Mouse (Mus musculus) G1E-ER4 (cell line): ENCODE data around the gene Thrb. TPM values are rescaled to one million over a fixed set of nuclear protein-coding genes. Genes with fewer than 3 reads are reported as not detected.

Source experiments
- GATA1 ChIP-seq: IDR thresholded peaks from one replicate; pipeline ENCODE4 v1.8.0; 2012; ENCODE audit warnings: low read length, inconsistent platforms
- polyA plus RNA-seq: library from polyadenylated mRNA; stranded (reverse); fragments of >175 nt; gene quantifications from 2 replicates; pipeline ENCODE4 v1.2.3, GENCODE M21; 2012

Gene Thrb
- polyA plus RNA-seq, 1 experiment, result 2.2 TPM

DNA sequence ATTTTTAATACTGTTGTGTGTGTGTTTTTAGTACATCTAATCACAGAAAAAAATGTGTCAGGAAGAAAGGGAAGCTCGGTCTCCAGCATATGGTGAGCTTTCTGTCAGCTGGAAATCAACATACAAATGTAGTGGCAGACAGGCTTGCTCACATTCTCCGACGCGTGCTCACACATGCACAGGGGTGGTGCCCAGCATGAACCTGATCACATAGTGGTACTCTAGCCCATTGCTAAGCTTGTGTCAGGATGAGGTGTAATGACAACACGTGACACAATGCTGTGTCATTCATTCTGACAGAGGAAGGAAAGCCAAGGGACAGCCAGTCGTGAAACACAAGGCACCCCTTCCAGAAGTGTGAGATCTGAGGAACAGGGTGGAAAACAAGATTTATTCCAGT lies 75.4 kb downstream of the Thrb start:
- TF ChIP-seq GATA1, result no peak

GRCm38 (mm10) chr14:17740903-17741302 lies 80.8 kb downstream of the Thrb start:
- no peak for TF ChIP-seq GATA1

GRCm38 (mm10) chr14:17742264-17742663 lies 82.2 kb downstream of the Thrb start:
- TF ChIP-seq GATA1, result no peak

DNA sequence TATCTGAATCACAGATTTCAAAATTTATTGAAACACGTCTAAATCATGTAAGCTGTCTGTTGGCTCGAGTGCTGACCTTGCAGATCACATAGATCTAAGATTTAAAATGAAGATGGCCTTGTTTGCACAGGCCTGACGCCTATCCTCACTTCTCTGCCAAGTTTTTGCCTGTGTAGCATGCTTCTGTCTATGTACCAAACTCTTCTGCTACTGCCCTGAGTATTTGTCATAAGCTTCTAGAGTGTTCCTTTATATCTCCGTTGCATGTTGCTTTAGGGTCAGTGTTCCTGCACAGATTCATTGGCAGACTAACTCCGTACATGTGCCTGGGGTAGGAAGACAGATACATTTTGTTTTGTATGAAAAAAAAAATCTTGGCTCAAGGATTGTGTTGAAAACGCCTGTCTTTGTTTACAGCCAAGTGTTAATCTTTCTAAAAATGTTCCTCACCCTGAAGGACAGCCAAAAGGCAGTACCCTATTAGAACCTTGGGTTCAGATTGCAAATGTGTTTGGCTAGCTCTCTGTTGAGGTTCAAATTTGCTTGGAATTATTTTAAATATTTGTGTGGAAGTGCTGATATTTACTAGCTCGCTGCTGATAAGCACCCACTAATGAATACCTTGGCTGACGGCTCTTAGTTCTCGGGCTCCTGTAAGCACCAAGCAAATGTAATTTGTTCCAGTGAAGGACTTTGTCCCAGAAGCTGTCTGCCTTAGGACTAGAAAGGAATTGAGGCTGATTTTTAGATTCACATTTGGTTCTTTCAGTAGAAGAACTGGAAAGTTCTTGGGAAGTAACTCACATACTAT lies 83.0 kb downstream of the Thrb start:
- TF ChIP-seq GATA1, result no peak

DNA sequence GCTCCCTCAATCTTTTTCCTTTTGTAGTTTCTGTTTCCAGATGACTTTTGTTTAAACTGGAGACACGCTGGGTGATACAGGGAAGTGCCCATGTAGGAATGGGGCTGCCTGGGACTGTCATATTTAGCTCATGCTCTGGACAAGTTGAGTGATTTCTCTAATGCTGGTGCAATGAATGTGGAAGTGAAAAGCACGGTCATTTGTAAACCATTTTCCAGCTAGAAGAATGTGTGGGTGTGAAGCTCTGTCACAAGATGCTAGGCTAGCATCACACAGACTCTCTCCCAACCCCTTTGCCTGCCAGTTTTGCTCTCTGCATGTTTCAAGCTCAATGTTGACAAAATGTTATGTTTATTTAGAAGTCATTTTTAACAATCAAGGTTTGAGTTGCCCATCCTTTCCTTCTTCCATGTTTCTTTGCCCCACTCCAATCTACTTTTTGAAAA lies 83.7 kb downstream of the Thrb start:
- TF ChIP-seq GATA1, result no peak

- TF ChIP-seq GATA1, result no peak
Observed at GRCm38 (mm10) chr14:17747922-17748321, 87.9 kb downstream of the Thrb start.

DNA sequence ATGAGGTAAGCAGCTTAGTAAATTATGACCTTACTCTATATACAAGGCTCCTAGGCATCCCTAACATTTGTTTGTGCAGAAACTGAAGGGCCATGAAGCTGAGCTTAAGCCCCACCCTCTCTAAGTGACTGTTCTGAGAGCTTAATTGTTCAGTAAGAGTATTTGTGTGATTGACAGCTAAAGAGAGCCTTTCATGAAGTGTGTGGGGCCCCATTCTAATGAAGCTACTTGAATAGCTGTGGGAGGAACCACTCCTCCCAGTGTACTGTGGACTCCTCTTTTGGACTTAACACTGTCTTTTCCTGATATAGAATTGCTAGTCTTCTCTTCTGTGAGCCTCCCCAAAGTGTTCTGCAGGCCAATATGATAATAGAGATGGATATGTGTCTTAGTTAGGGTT lies 88.9 kb downstream of the Thrb start:
- TF ChIP-seq GATA1, result no peak

- TF ChIP-seq GATA1, result no peak
Observed at GRCm38 (mm10) chr14:17751911-17752310, 91.8 kb downstream of the Thrb start.

DNA sequence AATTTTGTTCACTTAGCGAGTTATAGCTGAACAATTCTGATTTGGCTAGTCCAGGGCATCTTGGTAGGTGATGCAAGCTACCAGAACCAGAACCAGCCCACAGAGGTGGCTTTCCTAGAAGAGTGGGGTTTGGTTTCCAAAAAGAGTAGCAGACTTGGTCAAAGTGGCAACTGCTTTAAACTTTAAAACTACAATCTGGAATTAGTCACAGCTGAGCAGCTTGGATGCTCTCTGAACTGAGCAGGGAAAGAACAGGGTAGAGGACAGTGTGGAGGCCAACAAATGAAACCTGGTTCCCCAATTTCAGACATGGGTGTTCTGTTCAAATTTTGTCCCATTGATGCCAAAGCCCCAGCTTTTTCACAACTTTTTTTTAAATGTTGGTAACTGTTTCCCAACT lies 93.4 kb downstream of the Thrb start:
- TF ChIP-seq GATA1, result no peak

- TF ChIP-seq GATA1, result no peak
Observed at GRCm38 (mm10) chr14:17756732-17757131, 96.7 kb downstream of the Thrb start.

- TF ChIP-seq GATA1, result no peak
Observed at GRCm38 (mm10) chr14:17767987-17768386, 107.9 kb downstream of the Thrb start.

- TF ChIP-seq GATA1, result no peak
Observed at GRCm38 (mm10) chr14:17774404-17774803, 114.3 kb downstream of the Thrb start.

GRCm38 (mm10) chr14:17781921-17782320 lies 121.9 kb downstream of the Thrb start:
- no peak for TF ChIP-seq GATA1

- TF ChIP-seq GATA1, result no peak
Observed at GRCm38 (mm10) chr14:17784207-17784806, 124.2 kb downstream of the Thrb start.

DNA sequence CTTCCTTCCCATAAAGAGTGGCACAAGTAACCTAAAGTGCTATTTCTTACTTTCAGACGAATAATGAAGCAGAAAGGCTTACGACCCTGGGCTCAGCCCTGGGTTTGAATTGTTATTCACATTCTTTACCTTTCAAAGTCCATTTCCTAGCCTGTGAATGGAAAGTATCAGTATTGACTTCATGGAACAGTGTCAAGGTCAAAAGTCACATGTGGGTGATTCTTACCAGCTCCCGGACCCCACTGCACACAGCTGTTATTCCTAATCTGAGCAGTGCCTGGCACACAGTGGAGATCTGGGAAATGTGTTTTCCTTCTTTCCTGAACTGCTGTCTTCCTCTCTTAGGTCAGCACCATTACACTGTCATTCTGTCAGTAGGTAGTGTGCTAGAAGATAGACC lies 125.3 kb downstream of the Thrb start:
- TF ChIP-seq GATA1, result no peak

DNA sequence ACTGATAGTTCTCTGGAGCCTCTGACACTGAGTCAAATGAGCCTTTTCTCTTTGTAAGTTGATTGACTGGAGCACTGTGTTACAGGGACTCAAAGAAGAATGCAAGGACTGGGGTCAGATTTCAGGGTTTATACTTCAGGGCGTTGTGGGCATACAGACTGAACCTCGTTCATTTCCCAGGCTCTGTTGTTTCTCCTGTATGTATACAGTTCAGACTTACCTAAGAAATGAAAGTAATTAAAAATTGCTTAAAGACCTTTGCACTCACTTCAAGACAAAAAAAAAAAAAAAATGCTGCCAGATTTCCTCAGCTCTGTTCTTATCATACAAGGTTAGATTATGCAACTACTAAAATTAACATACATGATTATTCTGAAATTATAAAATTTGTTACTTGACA lies 126.2 kb downstream of the Thrb start:
- no peak for TF ChIP-seq GATA1
